Mouse (Mus musculus) right cerebral cortex, adult 18-20 months (tissue): ENCODE measurements around the gene Rnf19b.

Experiments
- DNase-seq: peaks from one replicate; pipeline ENCODE4 v3.0.0; 2022; ENCODE audit warnings: mixed read lengths

Rnf19b gene

DNA sequence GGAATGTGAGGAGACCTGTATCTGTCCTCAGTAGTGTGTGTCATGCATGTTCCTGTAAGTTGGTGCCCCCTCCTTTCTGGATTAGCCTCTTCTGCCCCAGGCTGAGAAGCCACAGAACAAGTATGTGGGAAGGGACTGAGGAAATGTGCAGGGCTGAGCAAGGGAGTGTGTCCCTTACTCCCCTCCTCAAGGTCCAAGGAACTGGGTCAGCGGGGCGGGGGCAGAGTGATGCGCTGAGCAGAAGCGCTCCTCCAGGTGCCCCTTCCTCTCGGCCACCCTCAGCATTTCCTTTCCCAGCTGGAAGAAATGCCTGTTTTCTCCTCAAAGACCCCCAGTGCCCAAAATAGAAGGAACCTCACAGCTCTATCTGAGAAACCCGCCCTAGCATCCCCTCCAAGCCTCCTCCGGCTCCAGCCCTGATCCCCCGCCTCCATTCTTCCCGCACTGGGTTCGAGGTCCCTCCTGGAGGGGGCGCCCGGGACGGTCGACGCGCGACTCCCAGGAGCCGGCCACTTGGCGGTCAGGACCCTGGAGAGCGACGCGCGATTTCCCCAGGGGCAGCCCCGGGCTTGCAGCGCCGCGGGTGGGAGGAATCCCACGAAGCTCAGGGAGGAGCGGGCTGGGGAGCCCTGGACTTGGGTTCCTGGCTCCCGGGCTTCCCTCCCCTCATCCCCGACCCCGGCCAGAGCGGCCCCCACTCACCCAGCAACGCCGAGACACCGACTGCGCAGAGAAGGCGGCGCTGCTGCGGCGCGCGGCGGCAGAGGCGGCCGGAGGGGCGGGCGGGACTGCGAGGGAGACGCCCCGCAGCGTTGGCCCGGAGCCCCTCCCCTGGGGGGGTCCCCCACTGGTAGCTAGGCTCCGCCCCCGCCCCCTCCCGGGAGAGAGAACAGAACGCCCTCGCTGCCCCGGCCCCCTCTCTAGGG lies 62.7 kb downstream of the Rnf19b start:
- peak; percentile 76 for DNase-seq

DNA sequence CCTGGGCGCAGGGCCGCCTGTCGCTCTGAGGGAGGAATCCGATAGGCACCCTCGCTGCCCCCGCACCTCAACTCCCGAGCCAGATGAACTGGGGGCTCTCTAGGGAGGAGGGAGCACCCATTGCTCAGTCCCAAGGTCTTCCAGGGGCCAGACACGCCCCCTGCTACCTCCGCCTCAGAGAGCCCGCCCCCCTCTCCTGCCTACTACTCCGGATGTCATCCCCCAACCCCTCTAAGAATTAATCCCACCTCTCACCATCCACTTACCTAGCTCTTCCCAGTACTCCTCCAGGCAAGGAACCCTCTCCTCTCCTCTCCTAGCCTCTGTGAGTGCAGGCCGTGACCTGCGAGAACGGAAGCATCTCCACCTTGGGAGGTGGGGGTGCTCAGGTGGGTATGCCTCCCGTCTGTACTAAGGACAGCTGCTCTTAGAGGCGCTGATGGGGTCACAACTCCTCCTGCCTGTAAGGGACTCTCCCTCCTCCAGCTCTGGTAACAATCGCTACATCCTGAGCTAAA lies 63.6 kb downstream of the Rnf19b start, which contains the start of gene Hpca:
Hpca (minus strand) TSS at position 468 of the 518 bp plus-strand sequence.
- no peak for DNase-seq

DNA sequence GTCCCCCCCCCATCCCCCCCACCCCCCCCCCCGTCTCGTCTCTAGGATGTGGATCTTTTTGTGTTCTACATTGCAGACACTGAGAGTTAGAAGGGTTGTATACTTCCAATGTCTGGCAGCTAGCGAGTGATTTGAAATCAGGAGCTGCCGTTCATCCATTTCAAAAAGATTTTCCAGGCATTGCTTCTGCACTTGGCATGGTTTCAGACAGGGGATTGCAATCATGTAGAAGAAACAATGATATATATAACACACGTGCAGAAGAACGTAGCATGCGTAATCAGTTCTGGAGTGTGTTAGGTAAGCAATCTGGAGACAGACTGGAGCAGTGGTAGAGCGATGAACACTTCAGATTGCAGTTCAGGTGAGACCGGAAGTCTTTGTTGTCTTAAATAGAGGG lies 64.0 kb downstream of the Rnf19b start:
- no peak for DNase-seq

DNA sequence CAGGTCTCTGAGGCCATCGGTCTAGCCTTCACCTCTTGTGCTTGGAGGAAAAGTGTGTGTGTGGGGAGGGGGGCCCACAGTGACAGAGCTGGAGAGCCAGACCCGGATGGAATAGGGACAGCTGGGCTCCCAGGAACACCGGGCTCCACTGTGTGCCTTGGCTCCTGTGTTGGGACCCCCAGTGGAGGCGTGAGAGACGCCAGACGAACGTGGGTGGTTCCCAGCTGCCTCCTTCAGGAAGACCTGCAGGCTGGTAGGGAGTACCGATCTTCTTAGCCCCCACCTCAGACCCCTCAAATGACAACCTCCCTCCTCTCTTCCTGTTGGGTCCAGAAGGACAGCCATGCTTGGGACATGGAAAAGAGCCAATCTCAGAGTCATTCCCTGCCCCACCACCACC lies 64.6 kb downstream of the Rnf19b start:
- no peak for DNase-seq

DNA sequence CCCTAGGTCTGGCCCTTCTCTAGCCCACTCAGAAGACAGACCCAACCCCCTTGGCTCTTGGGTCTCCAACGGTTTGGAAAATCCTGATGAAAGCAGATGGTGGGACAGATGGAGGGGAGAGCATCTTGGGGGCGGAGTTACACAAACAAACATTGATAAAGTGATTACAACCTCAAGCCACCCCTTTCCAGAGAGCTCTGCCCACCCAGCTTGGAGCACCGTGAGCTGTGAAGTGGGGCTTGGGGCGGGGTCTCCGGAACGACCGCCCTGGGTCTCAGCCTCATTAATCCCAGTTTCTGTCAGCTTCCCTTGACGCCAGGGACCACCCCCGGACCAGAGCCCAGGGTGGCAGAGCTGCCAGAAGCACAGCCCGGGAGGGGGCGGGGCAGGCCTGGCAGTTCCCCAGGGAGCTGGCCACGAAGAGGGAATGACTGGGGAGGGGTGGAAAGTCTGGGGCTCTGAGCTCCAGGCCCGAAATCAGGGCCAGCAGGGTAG lies 66.6 kb downstream of the Rnf19b start:
- DNase-seq = peak; percentile 70

DNA sequence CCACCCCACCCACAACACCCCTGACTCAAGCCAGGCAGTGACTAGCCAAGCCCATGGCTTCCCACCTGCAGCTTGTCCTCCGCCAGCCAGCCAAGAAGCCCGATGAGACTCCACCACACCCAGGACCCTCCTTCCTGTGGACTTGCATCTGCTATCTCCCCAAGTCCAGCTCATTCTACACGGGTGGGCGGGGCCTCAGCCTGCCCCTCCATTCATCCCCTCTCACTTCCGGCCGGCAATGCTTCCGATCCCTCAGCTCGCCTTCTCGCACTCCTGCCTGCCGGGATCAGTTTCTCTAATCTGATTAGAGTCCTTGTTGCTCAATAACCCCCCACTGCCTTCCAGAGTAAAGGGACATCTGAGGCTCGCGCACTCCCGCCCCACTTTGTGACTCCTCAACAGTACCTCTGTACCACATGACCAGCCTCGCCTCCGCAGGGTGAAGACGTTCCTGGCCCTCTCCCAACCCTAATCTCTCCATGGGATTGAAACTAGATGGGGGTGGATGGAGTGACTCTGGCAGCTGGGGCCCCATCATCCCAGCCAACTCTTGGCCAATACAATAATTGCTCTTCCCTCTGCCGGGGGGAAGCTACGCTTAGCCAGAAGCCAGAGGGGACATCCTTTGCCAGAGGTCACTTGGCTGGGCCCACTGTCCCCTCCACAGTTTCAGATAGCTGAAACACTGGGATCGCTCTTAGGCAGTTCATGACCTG lies 67.8 kb downstream of the Rnf19b start:
- DNase-seq = no peak

GRCm38 (mm10) chr4:129128582-129129338 lies 70.7 kb downstream of the Rnf19b start:
- DNase-seq = peak; percentile 73

DNA sequence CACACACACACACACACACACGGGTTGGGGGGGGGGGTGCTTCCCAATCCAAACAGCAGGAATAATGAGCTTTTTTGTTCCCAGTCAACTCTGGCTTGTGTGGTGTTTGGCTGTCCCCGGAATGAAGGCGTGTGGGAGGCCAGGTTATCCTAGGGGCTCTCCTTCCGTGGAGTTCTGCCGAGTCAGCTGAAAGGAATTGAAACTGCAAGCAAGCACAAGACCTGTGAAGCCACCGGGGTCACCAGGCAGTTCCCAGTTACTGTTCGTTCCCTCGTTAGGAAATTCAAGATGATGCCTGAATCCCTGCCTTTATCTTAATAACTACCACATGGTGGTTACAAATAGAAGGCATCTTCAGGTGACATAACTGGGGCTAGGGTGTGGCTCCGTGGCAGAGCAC lies 71.3 kb downstream of the Rnf19b start:
- DNase-seq = no peak

DNA sequence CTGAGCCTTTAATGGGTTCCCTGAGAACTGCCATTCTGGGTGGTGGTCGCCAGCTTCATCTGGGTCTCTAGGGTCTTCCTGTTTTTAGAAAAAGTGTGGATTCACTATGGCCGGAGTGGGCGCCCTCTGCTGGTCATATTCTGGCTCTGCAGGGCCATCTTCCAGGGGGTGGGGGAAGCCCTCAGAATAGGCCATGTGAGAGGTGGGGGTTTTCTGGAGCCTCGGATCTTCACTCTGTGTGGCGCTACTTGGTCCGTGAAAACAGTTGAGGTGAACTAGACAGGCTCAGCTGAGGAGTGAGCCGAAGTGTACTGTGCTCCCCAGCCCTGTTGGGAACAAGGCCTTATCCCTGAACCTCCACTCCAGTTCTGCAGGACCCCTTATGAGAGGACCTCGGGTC lies 72.1 kb downstream of the Rnf19b start:
- no peak for DNase-seq

DNA sequence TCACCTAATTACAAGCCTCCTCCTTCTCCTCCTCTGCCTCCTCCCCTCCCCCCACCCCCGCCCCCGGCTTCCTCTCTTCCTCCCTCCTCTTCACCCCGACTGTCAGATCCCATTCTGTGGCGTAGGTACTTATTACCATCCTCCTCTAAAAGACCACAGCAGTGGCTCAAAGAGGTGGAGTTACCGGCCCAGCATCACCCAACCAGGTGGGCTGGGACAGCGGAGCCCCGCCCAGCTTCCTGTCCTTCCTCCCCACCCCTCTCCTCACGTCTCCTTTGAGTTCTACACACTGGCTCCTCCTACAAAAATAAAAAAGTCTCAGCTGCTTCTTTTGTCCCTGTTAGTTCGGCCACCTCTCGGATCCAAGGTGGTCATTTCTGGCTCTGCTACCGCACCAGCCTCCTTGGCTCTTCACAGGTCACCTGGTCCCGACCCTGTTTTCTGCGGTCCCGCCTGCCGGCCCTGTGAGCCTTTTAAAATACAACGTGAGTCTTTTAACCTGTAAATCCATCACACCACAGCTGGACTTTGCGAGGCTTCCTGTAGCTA lies 72.8 kb downstream of the Rnf19b start:
- DNase-seq = no peak

DNA sequence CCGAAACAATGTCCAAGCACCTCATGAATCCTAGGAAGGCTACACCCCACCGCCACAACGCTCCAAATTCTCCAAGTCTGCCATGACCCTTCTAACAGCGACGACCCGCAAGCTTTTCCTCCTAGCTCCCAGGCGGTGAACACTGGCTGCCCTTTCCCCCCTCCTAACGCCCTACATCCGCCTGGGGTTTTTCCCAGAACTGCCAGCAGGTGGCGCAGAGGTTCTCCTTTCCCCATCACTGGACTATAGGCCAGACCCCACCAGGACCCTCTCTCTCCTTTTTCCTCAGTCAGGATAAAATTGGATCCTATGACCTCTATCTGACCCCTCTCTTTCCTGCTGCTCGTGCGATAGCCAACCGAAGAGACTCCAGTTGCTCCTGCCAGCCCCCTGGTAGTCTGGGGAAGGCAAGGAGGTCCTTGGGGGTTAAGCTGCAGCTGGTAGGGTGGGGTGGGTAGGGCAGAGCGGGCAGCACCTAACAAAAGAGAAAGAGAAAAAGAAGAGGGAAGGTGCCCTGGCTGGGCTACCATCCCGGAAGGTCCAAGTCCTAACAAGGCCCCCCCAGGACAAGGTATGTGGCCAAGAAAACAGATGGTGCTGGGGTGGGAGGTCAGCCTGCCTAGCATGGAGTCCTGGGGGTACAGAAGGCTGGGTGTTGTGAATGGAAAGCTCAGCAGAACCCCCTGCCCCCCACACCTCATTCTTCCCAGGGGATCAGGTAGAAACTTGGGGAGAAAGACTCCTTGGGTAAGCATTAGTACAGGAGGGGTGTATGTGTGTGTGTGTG lies 76.9 kb downstream of the Rnf19b start:
- DNase-seq = peak; percentile 66
